Comparison of ENCODE assay signal across 7 mouse cellular contexts in the genomic region with DNA sequence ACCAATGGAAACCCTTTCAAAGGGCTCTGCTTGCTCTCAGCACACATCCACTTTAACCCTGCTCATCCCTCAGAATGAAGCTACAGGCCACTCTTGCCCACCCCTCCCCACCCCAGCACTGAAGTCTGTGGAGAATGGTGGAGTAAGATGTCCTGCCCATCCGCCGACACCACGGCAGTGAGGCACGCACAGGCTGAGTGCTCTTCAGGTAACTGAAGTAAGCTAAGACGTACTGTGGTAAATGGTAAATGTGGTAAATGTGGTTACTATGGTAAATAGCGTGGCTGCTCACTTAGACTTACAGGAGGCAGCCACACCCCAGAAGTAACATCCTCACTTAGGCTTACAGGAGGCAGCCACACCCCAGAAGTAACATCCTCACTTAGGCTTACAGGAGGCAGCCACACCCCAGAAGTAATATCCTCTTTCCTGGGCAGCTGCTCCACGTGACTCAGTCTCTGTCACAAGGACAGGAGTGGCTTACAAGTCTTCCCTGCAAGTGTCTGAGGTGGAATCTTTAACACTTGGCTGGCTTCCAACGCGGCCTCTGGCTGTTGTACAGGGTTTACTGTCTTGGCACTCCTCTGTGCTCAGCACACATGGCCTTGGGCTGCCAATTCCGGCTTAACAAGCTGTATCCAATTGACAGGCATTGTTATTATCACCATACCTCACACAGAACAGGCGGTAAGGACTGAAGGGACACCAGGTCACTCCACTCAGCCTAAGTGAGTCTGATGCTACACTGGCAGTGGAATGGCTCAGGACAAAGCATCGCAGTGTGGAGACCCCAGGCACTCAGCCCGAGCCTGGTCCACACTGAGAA. TPM values are rescaled to one million over a fixed set of nuclear protein-coding genes. Genes with fewer than 3 reads are reported as not detected.
DNase-seq lines count a peak whose midpoint lies in the region; ATAC-seq and TF ChIP-seq lines count a peak whose summit lies in the region.

No protein-coding gene starts in this region.

- peak; percentile 33; the same call in 1 of the 2 replicates for ATAC-seq in forebrain, embryonic 15.5 days (replicated peaks)
- ATAC-seq in hindbrain, embryonic 11.5 days (ENCODE audit: low FRiP score): 0 out of 2 replicates have a peak, but pooled peaks have one; percentile 40
- peak; percentile 61 for ATAC-seq in limb, embryonic 13.5 days (ENCODE audit: low FRiP score, low read depth)
- ATAC-seq in midbrain, embryonic 14.5 days (ENCODE audit: low FRiP score, low TSS enrichment): peak; percentile 76

- no peaks in the 10 kb centered on the region for H3K9me3 ChIP-seq in ES-E14 (ENCODE audit: control insufficient read depth, insufficient read depth, low read depth, low read length)
- H3K9me3 ChIP-seq in forebrain, embryonic 15.5 days: no peaks in the 10 kb centered on the region
- H3K9me3 ChIP-seq in hindbrain, embryonic 11.5 days (ENCODE audit: control insufficient read depth, low read length): no peaks in the 10 kb centered on the region
- H3K9me3 ChIP-seq in limb, embryonic 13.5 days: no peaks in the 10 kb centered on the region
- no peaks in the 10 kb centered on the region for H3K9me3 ChIP-seq in midbrain, embryonic 14.5 days (ENCODE audit: control insufficient read depth, low read length)

- H3K9ac ChIP-seq in ES-E14 (ENCODE audit: insufficient read depth, low read depth, low read length, poor library complexity, severe bottlenecking): peak overlapping the region; percentile 4; the same call in 1 of the 2 replicates
- no peak overlapping the region for H3K9ac ChIP-seq in forebrain, embryonic 15.5 days (replicated peaks)
- peak overlapping the region; percentile 34; the same call in 1 of the 2 replicates for H3K9ac ChIP-seq in hindbrain, embryonic 11.5 days (ENCODE audit: low read depth, low read length)
- H3K9ac ChIP-seq in limb, embryonic 13.5 days: 0 out of 2 replicates have a peak overlapping the region, but pooled peaks have one; percentile 9
- H3K9ac ChIP-seq in midbrain, embryonic 14.5 days (replicated peaks; ENCODE audit: low read length): 0 out of 2 replicates have a peak overlapping the region, but pooled peaks have one; percentile 20

- H3K4me1 ChIP-seq in ES-E14 (ENCODE audit: control insufficient read depth in 2 of 2, insufficient read depth in 2 of 2, low read length in 2 of 2, poor library complexity in 1 of 2): peaks cover 15 to 31% of the 10 kb centered on the region in 2 experiments
- H3K4me1 ChIP-seq in forebrain, embryonic 15.5 days: peaks cover 45% of the 10 kb centered on the region
- 0 out of 2 replicates have a peak, but pooled peaks cover 2% of the 10 kb centered on the region for H3K4me1 ChIP-seq in hindbrain, embryonic 11.5 days (replicated peaks; ENCODE audit: control insufficient read depth, insufficient read depth, low read length)
- H3K4me1 ChIP-seq in limb, embryonic 13.5 days: peaks cover 46% of the 10 kb centered on the region
- H3K4me1 ChIP-seq in midbrain, embryonic 14.5 days (ENCODE audit: control insufficient read depth, insufficient read depth, low read length): peaks cover 14% of the 10 kb centered on the region

- H3K4me2 ChIP-seq in forebrain, embryonic 15.5 days (replicated peaks): no peak overlapping the region
- no peak overlapping the region for H3K4me2 ChIP-seq in hindbrain, embryonic 11.5 days (replicated peaks; ENCODE audit: low read depth, low read length)
- H3K4me2 ChIP-seq in limb, embryonic 13.5 days (replicated peaks): no peak overlapping the region
- H3K4me2 ChIP-seq in midbrain, embryonic 14.5 days (ENCODE audit: low read length): no peak overlapping the region

- WGBS in forebrain, embryonic 15.5 days: 56% methylated on average over 13 of the region's 13 CpGs
- WGBS in hindbrain, embryonic 11.5 days: 83% methylated on average over 13 of the region's 13 CpGs
- WGBS in limb, embryonic 13.5 days: 49% methylated on average over 13 of the region's 13 CpGs
- 61% methylated on average over 13 of the region's 13 CpGs for WGBS in midbrain, embryonic 14.5 days

- peak; percentile 57 for DNase-seq in ES-E14 (ENCODE audit: low read depth, low spot score)
- peak; percentile 70 to 72 for DNase-seq in adrenal gland, adult 18-20 months (ENCODE audit: low spot score in 2 of 2)
- DNase-seq in hindbrain, embryonic 11.5 days (ENCODE audit: low spot score): no peak
- DNase-seq in midbrain, embryonic 14.5 days: peak; percentile 83
- peak; percentile 78 for DNase-seq in yolk sac, embryonic 10.5 days (ENCODE audit: low spot score)

- H3K27ac ChIP-seq in ES-E14 (ENCODE audit: insufficient read depth, low read depth, low read length, poor library complexity, severe bottlenecking): peak overlapping the region; percentile 34; the same call in 1 of the 2 replicates
- peak overlapping the region; percentile 16; the same call in 1 of the 2 replicates for H3K27ac ChIP-seq in forebrain, embryonic 15.5 days (replicated peaks)
- H3K27ac ChIP-seq in hindbrain, embryonic 11.5 days (ENCODE audit: low read depth, low read length): no peak overlapping the region
- no peak overlapping the region for H3K27ac ChIP-seq in limb, embryonic 13.5 days
- peak overlapping the region; percentile 37 for H3K27ac ChIP-seq in midbrain, embryonic 14.5 days (replicated peaks; ENCODE audit: low read depth, low read length)

- in situ Hi-C loops in ES-E14 (cut with MboI; ENCODE audit: low sequenced_read_pairs in 2 of 2, unreplicated experiment in 2 of 2): no loop called here

- H3K27me3 ChIP-seq in forebrain, embryonic 15.5 days: no peaks in the 10 kb centered on the region
- no peaks in the 10 kb centered on the region for H3K27me3 ChIP-seq in hindbrain, embryonic 11.5 days (ENCODE audit: control insufficient read depth, insufficient read depth, low read length)
- no peaks in the 10 kb centered on the region for H3K27me3 ChIP-seq in limb, embryonic 13.5 days
- H3K27me3 ChIP-seq in midbrain, embryonic 14.5 days (ENCODE audit: control insufficient read depth, insufficient read depth, low read length): no peaks in the 10 kb centered on the region

- no peak overlapping the region; a peak in 1 of 4 replicates for H3K4me3 ChIP-seq in ES-E14 (ENCODE audit: insufficient read depth in 1 of 2, low read depth in 1 of 2, low read length in 2 of 2, poor library complexity in 1 of 2, severe bottlenecking in 1 of 2)
- H3K4me3 ChIP-seq in forebrain, embryonic 15.5 days: no peak overlapping the region
- no peak overlapping the region for H3K4me3 ChIP-seq in hindbrain, embryonic 11.5 days (ENCODE audit: low read depth, low read length)
- H3K4me3 ChIP-seq in limb, embryonic 13.5 days: no peak overlapping the region
- no peak overlapping the region for H3K4me3 ChIP-seq in midbrain, embryonic 14.5 days (replicated peaks; ENCODE audit: low read depth, low read length)

- H3K36me3 ChIP-seq in ES-E14 (ENCODE audit: control insufficient read depth, insufficient read depth, low read length, poor library complexity, severe bottlenecking): peaks cover 2% of the 10 kb centered on the region; the same call in 1 of the 2 replicates
- no peaks in the 10 kb centered on the region for H3K36me3 ChIP-seq in forebrain, embryonic 15.5 days
- no peaks in the 10 kb centered on the region for H3K36me3 ChIP-seq in hindbrain, embryonic 11.5 days (ENCODE audit: control insufficient read depth, insufficient read depth, low read length)
- H3K36me3 ChIP-seq in limb, embryonic 13.5 days: peaks cover 8% of the 10 kb centered on the region
- no peaks in the 10 kb centered on the region for H3K36me3 ChIP-seq in midbrain, embryonic 14.5 days (ENCODE audit: control insufficient read depth, insufficient read depth, low read length)

TF ChIP-seq in ES-E14, 5 proteins besides CTCF, POLR2A, EP300 and RAD21:
- TF ChIP-seq HCFC1 (IDR thresholded peaks at IDR 0.05; ENCODE audit: borderline replicate concordance, insufficient read depth, low read length) (no peak), CHD2 (IDR thresholded peaks at IDR 0.05; ENCODE audit: low read depth, low read length) (no peak), ZC3H11A (IDR thresholded peaks at IDR 0.05; ENCODE audit: borderline replicate concordance, low read depth, low read length) (no peak), MAFK (IDR thresholded peaks at IDR 0.05; ENCODE audit: insufficient read depth, low read depth, low read length) (no peak), ZNF384 (IDR thresholded peaks at IDR 0.05; ENCODE audit: low read depth, low read length) (no peak)

RNA-seq across cellular contexts. Expression of a gene that starts 35.3 kb away (rescaled TPM):
- total RNA-seq in ES-E14 (2012; rRNA removed): 40.5 and 61.7 TPM in 2 replicates
- total RNA-seq in adrenal gland, adult 18-20 months (2021): 100 to 1,000 TPM in 1 of 2 experiments, 10 to 100 TPM in 1; 74.7 to 123 TPM
- 15.2 and 18.8 TPM in 2 replicates for polyA plus RNA-seq in forebrain, embryonic 15.5 days (2015; fragmentation: Nextera tagmentation; extraction: Ambion mirVana)
- polyA plus RNA-seq in hindbrain, embryonic 11.5 days (2014; fragmentation: Nextera tagmentation; extraction: Ambion mirVana): 15.3 and 19.2 TPM in 2 replicates
- 10.1 and 13.9 TPM in 2 replicates for polyA plus RNA-seq in limb, embryonic 13.5 days (2015; fragmentation: Nextera tagmentation; extraction: Ambion mirVana)
- polyA plus RNA-seq in midbrain, embryonic 14.5 days (2014; fragmentation: Nextera tagmentation; extraction: Ambion mirVana): 16.2 and 20.4 TPM in 2 replicates

Comparison
In these comparisons a context has a peak if more than half of its experiments do, and no peak if none do; other contexts are left out.
1. H3K27ac ChIP-seq: peak in ES-E14 (single experiment), forebrain, embryonic 15.5 days (single experiment) and midbrain, embryonic 14.5 days (single experiment); none in hindbrain, embryonic 11.5 days (single experiment) and limb, embryonic 13.5 days (single experiment).
2. Peak in every context shown above with its lines, with median percentiles within 50 percentile points of each other: ATAC-seq.